Comparison of ENCODE assay signal across 18 mouse cellular contexts in genomic region chr12:111911796-111912195, GRCm38 (mm10). TPM values are rescaled to one million over a fixed set of nuclear protein-coding genes. Genes with fewer than 3 reads are reported as not detected.
DNase-seq lines count a peak whose midpoint lies in the region; ATAC-seq and TF ChIP-seq lines count a peak whose summit lies in the region.
"Had no signal": no experiment of that assay in that cellular context is flagged by ENCODE, and none has a peak within 500 bp of the region (broad histone marks: within the 10 kb centered on the region; RNA-seq: fewer than 3 reads in every experiment).

No protein-coding gene starts in this region.

- 0 out of 2 replicates have a peak overlapping the region, but pooled peaks have one; percentile 18 for H3K27ac ChIP-seq in liver, postnatal 0 days (ENCODE audit: low read depth)
- no peak overlapping the region for H3K27ac ChIP-seq in liver, embryonic 12.5 days
- H3K27ac ChIP-seq in intestine, embryonic 16.5 days (ENCODE audit: low read length): peak overlapping the region; percentile 69
- H3K27ac ChIP-seq: embryonic facial prominence, embryonic 13.5 days; forebrain, embryonic 15.5 days; kidney, embryonic 15.5 days; limb, embryonic 10.5 days; liver, embryonic 13.5 days; lung, embryonic 15.5 days; neural tube, embryonic 12.5 days had no signal

- no peak overlapping the region for H3K9ac ChIP-seq in liver, postnatal 0 days (replicated peaks)
- no peak overlapping the region for H3K9ac ChIP-seq in liver, embryonic 12.5 days
- 0 out of 2 replicates have a peak overlapping the region, but pooled peaks have one; percentile 2 for H3K9ac ChIP-seq in intestine, embryonic 16.5 days (ENCODE audit: low read depth, low read length)
- H3K9ac ChIP-seq: embryonic facial prominence, embryonic 13.5 days; forebrain, embryonic 15.5 days; kidney, embryonic 15.5 days; liver, embryonic 13.5 days; lung, embryonic 15.5 days; neural tube, embryonic 12.5 days had no signal

- H3K27me3 ChIP-seq in liver, postnatal 0 days (ENCODE audit: insufficient read depth, low read length): no peaks in the 10 kb centered on the region
- H3K27me3 ChIP-seq in liver, embryonic 12.5 days (replicated peaks): peaks cover 12% of the 10 kb centered on the region
- H3K27me3 ChIP-seq in intestine, embryonic 16.5 days (replicated peaks; ENCODE audit: control insufficient read depth, insufficient read depth, low read length): no peaks in the 10 kb centered on the region
- H3K27me3 ChIP-seq: lung, embryonic 15.5 days had no signal

- no peak overlapping the region for H3K4me2 ChIP-seq in liver, postnatal 0 days (ENCODE audit: low read depth, low read length)
- H3K4me2 ChIP-seq in liver, embryonic 12.5 days: no peak overlapping the region
- H3K4me2 ChIP-seq in intestine, embryonic 16.5 days (ENCODE audit: low read depth, low read length): no peak overlapping the region
- H3K4me2 ChIP-seq: embryonic facial prominence, embryonic 13.5 days; forebrain, embryonic 15.5 days; kidney, embryonic 15.5 days; liver, embryonic 13.5 days; lung, embryonic 15.5 days; neural tube, embryonic 12.5 days had no signal

- DNase-seq in liver, postnatal 0 days: no peak
- peak; percentile 45 for DNase-seq in T-cell, adult 2 months (ENCODE audit: low spot score)
- DNase-seq in cerebellum, adult 11-12 months: no peak
- no peak for DNase-seq in urinary bladder, postnatal 36 days (ENCODE audit: low spot score in 2 of 2)
- no peak for DNase-seq in cerebellum, postnatal 14 days
- DNase-seq: cerebellum, adult 9-11 months; liver, embryonic 13.5 days; lung, postnatal 4 days; right cerebral cortex, postnatal 4 days; thymus, postnatal 36 days had no signal

- TF ChIP-seq CTCF in liver, postnatal 0 days (IDR thresholded peaks at IDR 0.05; ENCODE audit: low read depth): no peak

- TF ChIP-seq EP300 in liver, postnatal 0 days (IDR thresholded peaks at IDR 0.05; ENCODE audit: low read depth): no peak

- WGBS in liver, postnatal 0 days (ENCODE audit: insufficient replicate concordance): 83% methylated on average over 2 of the region's 2 CpGs
- WGBS in liver, embryonic 12.5 days (ENCODE audit: insufficient replicate concordance): 75% methylated on average over 2 of the region's 2 CpGs
- 95% methylated on average over 2 of the region's 2 CpGs for WGBS in intestine, embryonic 16.5 days

- no peak overlapping the region for H3K4me3 ChIP-seq in liver, postnatal 0 days (ENCODE audit: low read depth, low read length)
- H3K4me3 ChIP-seq in liver, embryonic 12.5 days: no peak overlapping the region
- no peak overlapping the region for H3K4me3 ChIP-seq in intestine, embryonic 16.5 days (ENCODE audit: low read length)
- H3K4me3 ChIP-seq: embryonic facial prominence, embryonic 13.5 days; forebrain, embryonic 15.5 days; kidney, embryonic 15.5 days; limb, embryonic 10.5 days; liver, embryonic 13.5 days; lung, embryonic 15.5 days; neural tube, embryonic 12.5 days had no signal

- peaks cover 14% of the 10 kb centered on the region for H3K4me1 ChIP-seq in liver, postnatal 0 days (ENCODE audit: insufficient read depth)
- H3K4me1 ChIP-seq in liver, embryonic 12.5 days: peaks cover 20% of the 10 kb centered on the region
- peaks cover 21% of the 10 kb centered on the region for H3K4me1 ChIP-seq in intestine, embryonic 16.5 days (ENCODE audit: control insufficient read depth, insufficient read depth, low read length)

- H3K36me3 ChIP-seq in liver, postnatal 0 days (replicated peaks; ENCODE audit: insufficient read depth, low read length): no peaks in the 10 kb centered on the region
- no peaks in the 10 kb centered on the region for H3K36me3 ChIP-seq in liver, embryonic 12.5 days
- H3K36me3 ChIP-seq in intestine, embryonic 16.5 days (ENCODE audit: control insufficient read depth, insufficient read depth, low read length): no peaks in the 10 kb centered on the region
- H3K36me3 ChIP-seq: embryonic facial prominence, embryonic 13.5 days; forebrain, embryonic 15.5 days; kidney, embryonic 15.5 days; limb, embryonic 10.5 days; liver, embryonic 13.5 days; lung, embryonic 15.5 days; neural tube, embryonic 12.5 days had no signal

- ATAC-seq in liver, postnatal 0 days: no peak
- no peak for ATAC-seq in liver, embryonic 12.5 days
- ATAC-seq in intestine, embryonic 16.5 days: no peak
- ATAC-seq: forebrain, embryonic 15.5 days had no signal

- no peaks in the 10 kb centered on the region for H3K9me3 ChIP-seq in liver, postnatal 0 days (ENCODE audit: low read length)
- no peaks in the 10 kb centered on the region for H3K9me3 ChIP-seq in liver, embryonic 12.5 days (replicated peaks)
- H3K9me3 ChIP-seq in intestine, embryonic 16.5 days (ENCODE audit: control insufficient read depth, low read length): no peaks in the 10 kb centered on the region
- H3K9me3 ChIP-seq: embryonic facial prominence, embryonic 13.5 days; forebrain, embryonic 15.5 days; kidney, embryonic 15.5 days; limb, embryonic 10.5 days; liver, embryonic 13.5 days; lung, embryonic 15.5 days; neural tube, embryonic 12.5 days had no signal

RNA-seq across cellular contexts. Expression of gene Ppp1r13b, which starts 3.9 kb away (rescaled TPM):
- 4.3 and 4.5 TPM in 2 replicates for polyA plus RNA-seq in liver, postnatal 0 days (2015; fragmentation: Nextera tagmentation; extraction: Ambion mirVana)
- 7.3 and 8.1 TPM in 2 replicates for polyA plus RNA-seq in liver, embryonic 12.5 days (2016; fragmentation: Nextera tagmentation; extraction: Ambion mirVana)
- 5.6 and 7.9 TPM in 2 replicates for polyA plus RNA-seq in intestine, embryonic 16.5 days (2015; fragmentation: Nextera tagmentation; extraction: Ambion mirVana)

RNA-seq across cellular contexts. Expression of gene Atp5mpl, which starts 55.0 kb away (rescaled TPM):
- polyA plus RNA-seq in liver, postnatal 0 days (2015; fragmentation: Nextera tagmentation; extraction: Ambion mirVana): 676 and 694 TPM in 2 replicates
- polyA plus RNA-seq in liver, embryonic 12.5 days (2016; fragmentation: Nextera tagmentation; extraction: Ambion mirVana): 593 and 604 TPM in 2 replicates
- polyA plus RNA-seq in intestine, embryonic 16.5 days (2015; fragmentation: Nextera tagmentation; extraction: Ambion mirVana): 900 and 957 TPM in 2 replicates

RNA-seq across cellular contexts. Expression of gene Tdrd9, which starts 59.6 kb away (rescaled TPM):
- 0.15 and 0.21 TPM in 2 replicates for polyA plus RNA-seq in liver, postnatal 0 days (2015; fragmentation: Nextera tagmentation; extraction: Ambion mirVana)
- polyA plus RNA-seq in liver, embryonic 12.5 days (2016; fragmentation: Nextera tagmentation; extraction: Ambion mirVana): 0.04 and 0.10 TPM in 2 replicates
- 0.20 and 0.24 TPM in 2 replicates for polyA plus RNA-seq in intestine, embryonic 16.5 days (2015; fragmentation: Nextera tagmentation; extraction: Ambion mirVana)
- polyA plus RNA-seq: lung, embryonic 15.5 days had no signal
